Mouse (Mus musculus) thymus, postnatal 14 days (tissue): ENCODE measurements around the gene 0610009B22Rik.
"Not testable (repeated sequence)": the region's sequence is repeated elsewhere in the genome, so short reads cannot be mapped to it uniquely, and the experiment has no call there.

Experiments used
- DNase-seq: peaks from one replicate; pipeline ENCODE4 v3.0.0; 2021

0610009B22Rik gene

DNA sequence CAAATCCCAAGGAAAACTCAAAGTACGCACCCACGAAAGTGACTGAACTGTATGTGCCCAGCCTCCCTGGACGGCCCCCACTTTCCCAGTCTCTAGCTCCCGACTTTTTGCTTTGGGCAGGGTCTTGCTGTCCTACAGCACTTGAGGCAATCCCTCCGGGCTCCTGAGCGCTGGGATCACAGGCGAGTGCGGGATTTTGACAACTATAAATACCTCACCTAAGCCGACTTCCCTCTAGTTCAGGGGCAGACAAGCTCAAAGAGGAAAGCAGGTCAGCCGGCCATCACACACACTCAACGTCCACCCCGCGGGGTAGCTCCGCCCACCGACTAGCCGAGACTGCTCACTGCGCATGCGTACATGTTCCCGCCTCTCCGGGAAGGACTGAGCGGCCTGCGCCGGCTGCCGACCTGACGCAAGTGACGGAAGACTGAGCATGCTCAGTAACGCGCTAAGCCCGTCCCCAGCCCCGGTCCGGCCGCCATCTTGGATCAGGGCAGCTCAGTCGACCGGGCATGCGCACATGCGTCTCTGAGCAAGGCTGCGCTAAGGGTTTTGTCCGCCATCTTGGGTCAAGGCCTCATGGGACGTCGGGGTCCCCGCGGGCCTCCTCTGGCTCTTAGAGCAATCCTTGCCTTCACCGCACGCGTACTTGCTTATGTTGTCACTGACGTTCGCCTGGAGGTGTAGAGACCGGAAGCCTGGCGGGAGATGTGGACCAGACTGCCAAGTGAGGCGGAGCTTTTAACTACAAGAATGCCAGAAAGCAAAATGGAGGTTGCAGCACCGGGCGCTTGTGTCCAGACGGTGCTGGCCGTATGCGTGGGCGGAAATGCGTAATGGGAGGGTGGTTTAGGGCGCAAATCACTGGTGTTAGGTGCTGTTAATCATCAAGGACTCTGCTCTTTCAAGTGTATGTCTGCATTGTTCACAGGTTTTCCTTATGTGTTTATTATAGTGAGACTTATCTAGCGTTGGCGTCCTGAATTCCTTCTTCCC is at the start of gene 0610009B22Rik:
Gene 0610009B22Rik (minus strand): TSS at position 545 of the 999 bp plus-strand sequence.
- DNase-seq: peak; percentile 100

DNA sequence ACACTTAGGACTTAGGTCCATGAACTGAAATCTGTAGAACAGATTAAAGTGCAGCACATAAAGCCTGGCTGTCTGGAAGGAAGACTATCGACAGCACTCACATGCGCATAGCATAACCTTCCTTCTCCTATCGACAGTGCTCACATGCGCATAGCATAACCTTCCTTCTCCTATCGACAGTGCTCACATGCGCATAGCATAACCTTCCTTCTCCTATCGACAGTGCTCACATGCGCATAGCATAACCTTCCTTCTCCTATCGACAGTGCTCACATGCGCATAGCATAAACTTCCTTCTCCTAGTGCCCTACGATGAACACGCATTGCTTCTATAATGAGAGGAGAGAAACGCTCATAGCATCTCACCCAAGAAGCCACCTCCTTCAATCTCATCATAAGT is 45.5 kb upstream of the 0610009B22Rik start:
- DNase-seq: not testable (repeated sequence)

DNA sequence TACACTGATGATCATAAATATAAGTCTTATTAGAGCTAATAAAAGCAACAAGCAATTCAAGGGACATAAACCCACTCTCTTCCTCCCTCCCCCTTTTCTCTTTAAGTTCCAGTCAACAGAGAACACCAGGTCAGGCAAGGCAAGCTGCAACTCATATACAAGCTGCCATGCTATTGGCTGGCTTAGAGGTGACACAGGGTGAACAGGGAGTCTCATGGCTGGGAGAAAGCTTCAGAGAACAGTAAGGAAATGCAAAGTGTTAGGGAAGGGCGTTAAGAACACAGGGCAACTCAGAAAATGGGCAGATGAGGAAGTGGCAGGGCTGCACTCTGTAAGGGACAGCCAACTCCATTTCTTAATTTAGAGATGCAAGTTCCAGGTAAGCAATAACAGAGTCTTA is 44.2 kb upstream of the 0610009B22Rik start:
- no peak for DNase-seq

DNA sequence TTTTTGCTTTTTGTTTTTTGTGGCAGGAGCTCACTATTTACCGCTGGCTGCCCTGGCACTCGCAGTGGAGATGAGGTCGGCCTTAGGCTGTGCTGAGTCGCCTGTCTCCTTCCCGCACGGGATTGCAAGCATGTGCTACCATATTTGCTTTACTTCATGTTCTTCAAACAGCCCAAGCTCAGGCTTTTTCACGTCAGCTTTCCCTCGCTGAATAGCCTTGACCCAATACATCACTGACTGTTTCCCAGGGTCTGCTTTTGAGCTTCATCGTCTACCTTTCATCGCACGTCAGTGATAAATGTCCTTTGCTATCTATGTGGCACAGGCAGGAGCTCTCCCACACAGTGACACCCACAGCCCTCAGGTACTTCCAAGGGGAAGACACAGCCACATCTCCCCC is 32.4 kb upstream of the 0610009B22Rik start:
- DNase-seq: no peak

DNA sequence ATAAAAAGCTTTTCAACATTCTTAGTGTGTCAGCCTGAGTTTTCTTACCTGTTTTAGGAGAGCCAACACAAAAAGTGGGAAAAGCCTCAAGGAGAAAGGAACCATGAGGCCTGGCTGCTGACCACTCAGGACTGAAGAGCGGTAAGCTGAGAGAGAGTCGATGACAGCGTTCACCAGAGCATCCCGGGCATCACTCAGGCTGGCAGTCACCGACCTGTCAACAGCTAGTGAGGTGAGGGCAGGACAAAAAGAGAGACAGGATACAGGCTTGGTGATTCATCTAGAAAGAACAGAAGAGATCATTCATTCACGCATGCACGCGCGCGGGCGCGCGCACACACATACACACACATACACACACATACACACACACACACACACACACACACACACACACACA is 18.4 kb upstream of the 0610009B22Rik start:
- DNase-seq: no peak

DNA sequence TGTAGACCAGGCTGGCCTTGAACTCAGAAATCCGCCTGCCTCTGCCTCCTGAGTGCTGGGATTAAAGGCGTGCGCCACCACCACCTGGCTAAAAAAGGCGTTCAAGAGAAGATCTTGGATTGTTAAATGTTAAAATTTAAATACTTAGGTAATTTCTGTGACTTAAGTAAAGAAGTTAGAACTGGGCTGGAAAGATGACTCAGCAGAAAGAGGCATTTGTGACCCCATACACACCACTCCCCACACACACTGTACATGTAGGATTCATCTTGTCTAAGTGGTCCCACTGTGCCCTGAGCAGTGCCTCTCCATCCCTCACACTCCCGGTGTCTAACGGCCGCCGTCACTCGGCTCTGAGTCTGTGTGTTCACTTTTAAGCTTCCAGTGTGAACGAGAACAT is 17.8 kb upstream of the 0610009B22Rik start:
- no peak for DNase-seq

DNA sequence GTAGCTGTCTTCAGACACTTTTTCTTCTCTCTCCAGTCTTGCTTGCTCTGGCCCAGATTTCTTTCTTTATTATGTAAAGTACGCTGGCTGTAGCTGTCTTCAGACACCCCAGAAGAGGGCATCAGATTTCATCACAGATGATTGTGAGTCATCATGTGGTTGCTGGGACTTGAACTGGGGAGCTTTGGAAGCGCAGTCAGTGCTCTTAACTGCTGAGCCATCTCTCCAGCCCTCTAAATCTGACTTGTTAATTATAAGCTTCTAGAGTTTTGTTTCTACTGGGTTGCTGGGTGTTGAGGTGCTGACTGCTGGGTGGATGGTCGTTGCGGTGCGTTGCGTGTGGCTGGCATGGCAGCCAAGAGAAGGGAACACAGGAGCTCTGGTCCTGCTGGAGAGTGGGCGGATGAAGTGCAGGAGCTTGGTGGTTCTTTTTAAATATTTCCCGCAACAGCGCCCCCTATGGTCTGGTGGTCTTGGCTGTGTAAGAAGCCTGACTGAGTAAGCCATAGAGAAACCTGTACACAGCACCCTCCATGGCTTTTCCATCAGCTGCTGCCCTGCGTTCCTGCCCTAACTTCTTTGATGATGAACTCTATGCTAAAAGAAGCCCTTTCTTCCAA is 14.8 kb upstream of the 0610009B22Rik start:
- peak; percentile 48 for DNase-seq

DNA sequence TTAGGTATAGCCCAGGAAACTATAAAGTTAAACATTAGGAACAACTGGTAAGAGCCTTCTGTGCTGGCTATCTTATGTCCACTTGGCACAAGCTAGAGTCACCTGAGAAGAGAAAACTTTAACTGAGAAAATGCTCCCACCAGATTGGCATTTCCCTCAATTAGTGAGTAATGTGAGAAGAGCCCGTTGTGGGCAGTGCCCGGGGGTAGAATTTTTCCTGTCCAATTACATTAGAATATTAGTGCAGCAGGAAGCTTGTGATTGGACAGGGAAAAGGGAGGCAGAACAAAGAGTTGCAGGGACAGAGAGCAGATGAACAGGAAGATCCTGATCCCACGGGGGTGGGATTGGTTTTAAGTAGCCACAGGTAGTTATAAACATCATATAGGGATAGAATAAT is 14.2 kb upstream of the 0610009B22Rik start:
- no peak for DNase-seq

DNA sequence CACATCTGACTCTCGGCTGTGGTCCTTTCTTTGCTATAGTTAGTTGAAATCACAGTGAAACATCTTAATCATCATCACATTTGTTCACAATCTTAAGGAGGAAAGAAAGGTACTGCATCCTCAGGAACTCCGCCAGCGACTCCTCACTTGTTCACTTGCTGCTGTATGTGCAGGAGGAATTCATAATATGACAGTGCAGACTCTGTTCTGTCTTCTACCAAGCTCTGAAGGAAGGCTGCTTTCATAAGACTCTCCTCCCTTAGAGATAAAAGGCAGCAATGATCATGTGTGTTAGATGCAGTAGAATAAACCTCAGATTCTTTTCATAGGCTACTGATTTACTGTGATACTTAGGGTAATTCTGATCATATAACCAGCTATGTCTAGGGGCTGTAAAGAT is 6.3 kb upstream of the 0610009B22Rik start:
- no peak for DNase-seq

DNA sequence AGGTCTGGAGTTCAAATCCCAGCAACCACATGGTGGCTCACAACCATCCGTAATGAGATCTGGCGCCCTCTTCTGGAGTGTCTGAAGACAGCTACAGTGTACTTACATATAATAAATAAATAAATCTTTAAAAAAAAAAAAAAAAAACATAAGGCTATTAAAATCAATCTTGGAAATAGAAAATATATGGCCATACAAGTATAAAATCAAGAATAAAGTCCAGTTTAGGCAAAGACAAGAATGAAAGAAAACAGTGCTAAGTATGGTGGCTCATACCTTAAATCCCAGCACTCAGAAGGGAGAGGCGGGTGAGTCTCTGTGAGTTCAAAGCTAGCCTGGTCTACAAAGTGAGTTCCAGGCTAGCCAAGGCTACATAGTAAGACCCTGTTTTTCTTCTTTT is 1.9 kb upstream of the 0610009B22Rik start:
- DNase-seq: not testable (repeated sequence)

DNA sequence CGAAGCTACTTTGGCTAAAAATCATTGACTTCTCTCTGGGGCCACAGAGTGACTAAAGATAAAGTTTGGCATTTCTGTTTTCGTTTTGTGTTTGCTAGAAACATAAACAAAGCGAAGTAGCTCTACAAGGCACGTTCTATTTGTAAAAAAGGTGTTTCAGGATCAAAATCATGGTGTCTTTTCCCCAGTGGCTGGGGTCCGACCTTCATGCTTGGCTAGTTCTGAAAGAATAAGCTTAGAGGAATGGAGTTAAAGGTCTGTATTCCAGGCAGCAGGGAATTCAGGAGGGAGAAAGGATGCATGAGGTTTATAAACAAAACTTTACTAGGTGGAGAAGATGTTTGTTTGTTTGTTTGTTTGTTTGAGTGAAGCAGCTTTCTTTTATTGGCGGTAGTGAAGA is 669 bp upstream of the 0610009B22Rik start:
- no peak for DNase-seq

DNA sequence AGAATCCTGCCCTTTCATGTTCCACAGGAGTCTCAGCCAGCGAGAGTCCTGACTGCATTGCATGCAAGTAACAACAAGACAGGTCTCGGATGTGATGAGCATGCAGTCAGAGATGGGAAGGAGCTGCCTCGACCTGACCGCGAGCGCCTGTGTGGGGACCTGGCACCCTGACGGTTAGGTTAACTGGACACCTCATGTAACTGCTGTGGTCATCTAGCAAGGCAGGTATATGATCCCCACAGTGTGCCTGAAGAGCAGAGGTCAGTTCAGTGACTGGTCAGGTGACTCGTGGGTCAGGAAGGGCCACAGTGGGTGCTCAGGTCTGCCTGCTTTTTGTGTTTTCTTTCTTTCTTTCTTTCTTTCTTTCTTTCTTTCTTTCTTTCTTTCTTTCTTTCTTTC is 6.7 kb downstream of the 0610009B22Rik start:
- DNase-seq: no peak

DNA sequence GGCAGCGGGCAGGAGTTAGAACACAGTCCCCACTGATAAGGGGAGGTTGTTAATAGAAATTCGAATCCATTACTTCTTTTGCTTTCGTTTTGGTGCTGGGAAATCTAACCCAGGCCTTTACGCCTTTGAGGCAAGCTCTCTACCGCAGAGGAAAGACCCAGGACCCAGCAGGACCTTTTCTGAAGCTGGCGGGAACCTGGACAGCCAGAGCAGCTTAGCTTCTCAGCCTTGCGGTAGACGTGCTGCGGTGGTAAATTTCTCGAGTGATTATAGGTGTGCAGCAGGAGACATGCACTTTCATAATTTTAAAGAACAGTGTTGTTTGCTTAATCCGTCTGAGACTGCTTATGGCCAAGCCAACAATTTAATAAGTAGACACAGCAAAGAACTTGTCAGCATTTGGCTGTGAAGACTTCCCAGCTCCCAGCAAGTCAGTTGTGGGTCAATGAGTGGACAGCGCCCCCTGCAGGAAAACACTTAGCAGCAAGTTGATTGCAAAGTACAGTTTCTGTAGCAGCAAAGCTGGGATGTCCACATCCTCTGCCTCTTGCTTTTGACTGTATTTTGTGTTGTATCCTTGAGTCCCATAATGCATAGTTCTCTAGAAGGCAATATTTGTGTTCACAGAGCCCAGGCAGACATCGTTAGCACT is 7.2 kb downstream of the 0610009B22Rik start:
- DNase-seq: peak; percentile 92

DNA sequence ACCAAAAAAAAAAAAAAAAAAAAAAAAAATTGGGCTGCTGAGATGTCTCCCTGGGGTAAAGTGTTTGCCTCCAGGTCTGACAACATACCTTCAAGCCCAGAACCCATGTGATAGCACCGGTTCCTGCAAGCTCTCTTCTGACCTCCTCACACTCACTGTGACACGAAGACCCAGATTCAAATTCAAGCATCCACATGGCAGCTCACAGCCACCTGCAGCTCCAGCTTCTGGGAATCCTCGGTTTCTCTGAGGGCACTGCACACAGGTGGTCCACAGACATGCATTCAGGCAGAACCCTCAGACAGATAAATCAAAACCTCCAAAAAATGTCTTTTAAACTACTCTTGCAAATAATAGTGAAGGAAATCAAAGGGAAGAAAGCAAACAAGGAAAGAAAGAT is 9.2 kb downstream of the 0610009B22Rik start:
- no peak for DNase-seq

DNA sequence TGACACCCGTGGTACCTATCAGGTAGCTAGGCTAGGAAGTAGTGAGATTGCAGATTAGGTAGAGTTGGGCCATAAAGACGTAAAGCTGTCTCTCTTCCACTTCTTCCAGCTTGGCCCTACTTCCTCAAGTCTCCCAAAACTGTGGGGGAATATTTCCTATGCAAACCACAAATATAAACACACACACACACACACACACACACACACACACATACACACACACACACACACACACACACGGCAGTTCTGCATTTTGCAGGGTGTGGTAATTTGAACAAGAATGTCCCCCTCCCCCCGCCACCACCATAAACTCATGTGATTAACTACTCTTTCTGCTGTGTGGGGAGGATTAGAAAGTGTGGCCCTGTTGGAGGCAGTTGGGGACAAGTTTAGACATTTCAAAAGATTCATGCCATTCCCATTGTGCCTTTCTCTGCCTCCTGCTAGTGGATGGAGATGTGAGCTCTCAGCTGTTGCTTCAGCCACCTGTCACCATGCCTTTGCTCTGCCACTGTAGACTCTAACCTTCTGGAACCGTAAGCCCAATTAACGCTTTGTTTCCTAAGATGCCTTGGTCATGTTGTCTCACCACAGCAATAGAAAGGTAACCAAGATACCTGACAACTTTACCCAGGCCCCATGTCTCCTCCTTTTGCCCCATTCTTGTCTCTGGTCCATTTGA is 10.8 kb downstream of the 0610009B22Rik start:
- no peak for DNase-seq

DNA sequence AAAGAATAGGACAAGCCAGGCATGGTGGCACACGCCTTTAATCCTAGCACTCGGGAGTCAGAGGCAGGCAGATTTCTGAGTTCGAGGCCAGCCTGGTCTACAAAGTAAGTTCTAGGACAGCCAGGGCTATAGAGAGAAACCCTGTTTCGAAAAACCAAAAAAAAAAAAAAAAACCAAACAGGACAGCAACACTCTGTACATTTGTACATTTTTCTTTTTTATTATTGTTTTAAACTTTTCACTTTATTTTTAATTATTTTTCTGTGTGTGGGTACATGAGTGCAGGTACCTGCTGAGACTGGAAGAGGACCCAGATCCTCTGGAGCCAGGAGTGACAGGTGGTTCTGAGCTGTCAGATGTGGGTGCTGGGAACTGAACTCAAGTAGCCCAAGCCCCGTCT is 13.3 kb downstream of the 0610009B22Rik start:
- DNase-seq: no peak

DNA sequence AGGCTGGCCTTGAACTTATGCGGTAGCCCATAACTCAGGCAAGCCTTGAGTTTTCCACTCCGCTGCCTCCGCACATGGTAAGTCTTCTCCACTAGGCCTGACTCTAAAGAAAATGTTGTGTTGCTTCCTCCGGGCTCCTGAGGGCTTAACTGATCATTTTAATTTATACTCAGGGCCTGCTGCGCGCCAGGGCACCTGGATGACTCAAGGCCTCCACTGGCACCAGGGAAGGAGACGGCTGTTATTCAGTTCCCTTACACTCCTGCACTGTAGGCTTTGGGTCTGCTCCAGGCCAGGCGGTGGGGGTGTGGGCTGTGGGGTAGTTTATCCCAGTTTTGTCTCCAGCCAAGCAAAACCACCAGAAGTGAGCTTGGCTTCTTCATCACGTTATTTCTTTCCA is 15.4 kb downstream of the 0610009B22Rik start:
- DNase-seq: no peak

DNA sequence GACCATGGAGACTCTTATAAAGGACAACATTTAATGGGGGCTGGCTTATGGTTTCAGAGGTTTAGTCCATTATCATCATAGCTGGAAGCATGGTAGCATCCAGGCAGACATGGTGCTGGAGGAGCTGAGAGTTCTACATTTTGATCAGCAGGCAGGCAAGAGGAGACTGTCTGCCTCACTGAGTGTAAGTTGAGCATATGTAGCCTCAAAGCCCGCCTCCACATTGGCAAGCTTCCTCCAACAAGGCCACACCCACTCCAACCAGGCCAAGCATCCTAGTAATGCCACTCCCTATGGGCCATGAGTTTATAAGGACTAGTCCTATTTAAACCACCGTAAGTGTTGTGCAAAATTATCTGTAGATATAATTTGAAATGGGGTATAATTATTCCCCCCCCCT is 17.3 kb downstream of the 0610009B22Rik start:
- DNase-seq: no peak

DNA sequence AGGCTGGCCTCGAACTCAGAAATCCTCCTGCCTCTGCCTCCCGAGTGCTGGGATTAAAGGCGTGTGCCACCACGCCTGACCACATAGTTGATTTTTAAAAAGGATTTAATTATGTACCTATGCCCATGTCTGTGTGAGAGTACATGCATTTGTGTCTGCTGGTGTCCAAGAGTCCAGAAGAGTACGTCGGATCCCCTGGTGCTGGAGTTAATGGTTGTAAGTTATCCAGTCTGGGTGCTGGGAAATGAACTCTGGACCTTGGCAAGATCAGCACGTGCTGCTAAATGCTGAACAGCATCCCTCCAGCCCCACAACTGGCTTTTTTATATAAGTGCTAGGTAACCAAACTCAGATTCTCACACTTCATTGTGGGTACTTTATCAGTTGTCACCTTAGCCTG is 17.8 kb downstream of the 0610009B22Rik start:
- no peak for DNase-seq

DNA sequence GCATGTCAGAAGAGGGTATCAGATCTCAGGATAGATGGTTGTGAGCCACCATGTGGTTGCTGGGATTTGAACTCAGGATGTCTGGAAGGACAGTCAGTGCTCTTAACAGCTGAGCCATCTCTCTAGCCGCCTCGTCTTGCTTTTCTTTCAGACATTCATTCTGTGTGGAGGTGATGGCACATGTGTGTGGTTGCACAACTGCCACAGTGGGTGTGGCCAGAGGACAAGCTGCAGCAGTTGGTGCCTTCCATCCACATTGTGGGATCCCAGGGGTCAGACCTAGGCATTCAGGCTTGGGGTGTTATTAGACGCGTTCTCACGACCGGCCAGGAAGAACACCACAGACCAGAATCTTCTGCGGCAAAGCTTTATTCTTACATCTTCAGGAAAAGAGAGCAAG is 23.9 kb downstream of the 0610009B22Rik start:
- DNase-seq: not testable (repeated sequence)

DNA sequence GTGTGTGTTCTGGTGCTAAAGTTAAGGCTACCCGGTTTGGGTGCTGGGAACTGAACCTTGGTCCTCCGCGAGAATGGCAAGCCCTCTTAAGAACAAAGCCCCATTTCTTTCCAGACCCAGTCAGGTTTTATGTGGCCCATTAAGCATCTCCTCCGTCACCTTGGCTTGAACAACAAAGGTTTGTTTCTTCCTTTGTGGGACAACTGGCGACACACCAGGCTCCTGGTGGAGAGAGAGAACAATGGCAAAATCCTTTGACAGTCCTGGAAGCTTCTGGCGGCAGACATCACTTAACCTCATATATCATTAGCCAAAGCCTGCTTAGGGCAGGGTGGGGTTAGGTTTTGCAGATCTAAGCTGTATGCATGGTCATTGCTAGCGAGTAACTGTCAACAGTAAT is 26.0 kb downstream of the 0610009B22Rik start:
- DNase-seq: no peak

DNA sequence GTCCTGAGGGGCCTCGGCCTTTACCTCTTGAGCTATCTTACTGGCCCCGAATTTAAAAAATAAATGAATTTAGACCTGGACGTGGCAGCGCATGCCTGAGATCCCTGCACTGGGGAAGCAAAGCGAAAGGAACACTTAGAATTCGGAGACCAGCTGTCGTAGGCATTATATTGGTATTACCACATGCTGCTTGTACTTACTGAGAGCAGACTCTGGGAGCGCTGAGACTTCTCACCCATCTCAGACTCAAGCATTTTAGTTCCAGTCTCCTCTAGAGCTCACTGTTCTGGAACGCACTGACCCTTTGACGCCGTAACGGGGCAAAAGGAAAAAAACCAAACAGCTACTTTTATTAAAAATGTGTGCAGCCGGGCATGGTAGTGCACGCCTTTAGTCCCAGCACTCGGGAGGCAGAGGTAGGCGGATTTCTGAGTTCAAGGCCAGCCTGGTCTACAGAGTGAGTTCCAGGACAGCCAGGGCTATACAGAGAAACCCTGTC is 26.8 kb downstream of the 0610009B22Rik start:
- DNase-seq: no peak

DNA sequence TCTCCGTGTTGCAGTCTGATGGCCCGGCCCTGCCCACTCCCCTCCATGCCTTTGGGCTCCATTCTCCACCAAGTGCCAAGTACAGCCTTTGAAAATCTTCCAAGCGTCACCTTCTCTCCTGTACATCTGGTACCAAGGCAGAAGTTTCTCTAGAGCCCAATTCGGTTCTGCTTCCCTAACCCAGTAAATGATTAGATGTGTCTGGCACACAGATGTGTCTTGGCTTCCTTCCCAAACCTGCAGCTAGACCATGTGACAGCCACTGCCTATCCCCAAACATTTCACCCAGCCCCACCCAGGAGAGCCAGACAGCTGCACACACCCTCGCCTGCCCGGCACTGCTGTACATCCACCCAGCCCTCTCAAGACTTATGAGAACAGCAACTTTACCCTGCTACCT is 30.0 kb downstream of the 0610009B22Rik start:
- no peak for DNase-seq
